Mouse (Mus musculus): ENCODE measurements around the gene Upk1a. TPM values are rescaled to one million over a fixed set of nuclear protein-coding genes. Genes with fewer than 3 reads are reported as not detected.

The Upk1a gene
- polyA plus RNA-seq, 1 experiment from 2014 or later = 1.6 TPM

GRCm38 (mm10) chr7:30559443-30559954 is 53.1 kb downstream of the Upk1a start, which contains the start of gene Lin37:
TSS of gene Lin37 (minus strand) at chr7:30559838.
- no peaks in the 10 kb centered on the region for H3K9me3 ChIP-seq (ENCODE audit: control insufficient read depth)
- WGBS = under 1% methylated on average over 20 of the region's 20 CpGs
- ATAC-seq = peak; percentile 86
- H3K4me3 ChIP-seq (ENCODE audit: low read depth, low read length) = peak within 1 kb of the TSS; percentile 57
- TF ChIP-seq CTCF (IDR thresholded peaks at IDR 0.05; ENCODE audit: low read depth) = no peak
- H3K36me3 ChIP-seq (ENCODE audit: control insufficient read depth, insufficient read depth) = peaks cover 27% of the 10 kb centered on the region
- peak within 1 kb of the TSS; percentile 65 for H3K27ac ChIP-seq (ENCODE audit: low read depth, low read length)
- peak within 1 kb of the TSS; percentile 78 for H3K4me2 ChIP-seq (replicated peaks; ENCODE audit: low read depth)
- no peaks in the 10 kb centered on the region for H3K27me3 ChIP-seq (replicated peaks; ENCODE audit: control insufficient read depth, insufficient read depth, low read length)
- H3K9ac ChIP-seq (ENCODE audit: low read depth, low read length) = peak within 1 kb of the TSS; percentile 48
- 0 out of 2 replicates have a peak, but pooled peaks cover 4% of the 10 kb centered on the region for H3K4me1 ChIP-seq (replicated peaks; ENCODE audit: control insufficient read depth, insufficient read depth, low read length)

GRCm38 (mm10) chr7:30558656-30559442 is 53.8 kb downstream of the Upk1a start:
- Histone ChIP-seq H3K9ac (ENCODE audit: low read depth, low read length) (peak overlapping the region; percentile 48), H3K4me3 (ENCODE audit: low read depth, low read length) (peak overlapping the region; percentile 57), H3K9me3 (ENCODE audit: control insufficient read depth) (no peaks in the 10 kb centered on the region), H3K4me2 (replicated peaks; ENCODE audit: low read depth) (peak overlapping the region; percentile 78), H3K27me3 (replicated peaks; ENCODE audit: control insufficient read depth, insufficient read depth, low read length) (no peaks in the 10 kb centered on the region), H3K36me3 (ENCODE audit: control insufficient read depth, insufficient read depth) (peaks cover 31% of the 10 kb centered on the region), H3K27ac (ENCODE audit: low read depth, low read length) (peak overlapping the region; percentile 65), H3K4me1 (replicated peaks; ENCODE audit: control insufficient read depth, insufficient read depth, low read length) (peaks cover 4% of the 10 kb centered on the region; the same call in 1 of the 2 replicates)
- no peak for TF ChIP-seq CTCF (IDR thresholded peaks at IDR 0.05; ENCODE audit: low read depth)
- WGBS = 13% methylated on average over 12 of the region's 12 CpGs
- ATAC-seq = peak; percentile 17

GRCm38 (mm10) chr7:30557901-30558514 is 54.6 kb downstream of the Upk1a start:
- Histone ChIP-seq H3K27ac (ENCODE audit: low read depth, low read length) (no peak overlapping the region), H3K4me1 (replicated peaks; ENCODE audit: control insufficient read depth, insufficient read depth, low read length) (peaks cover 7% of the 10 kb centered on the region; the same call in 1 of the 2 replicates), H3K4me2 (replicated peaks; ENCODE audit: low read depth) (peak overlapping the region; percentile 78), H3K9ac (ENCODE audit: low read depth, low read length) (peak overlapping the region; percentile 48; the same call in 1 of the 2 replicates), H3K9me3 (ENCODE audit: control insufficient read depth) (no peaks in the 10 kb centered on the region), H3K27me3 (replicated peaks; ENCODE audit: control insufficient read depth, insufficient read depth, low read length) (no peaks in the 10 kb centered on the region), H3K36me3 (ENCODE audit: control insufficient read depth, insufficient read depth) (peaks cover 31% of the 10 kb centered on the region), H3K4me3 (ENCODE audit: low read depth, low read length) (no peak overlapping the region)
- 83% methylated on average over 13 of the region's 13 CpGs for WGBS
- no peak for ATAC-seq
- no peak for TF ChIP-seq CTCF (IDR thresholded peaks at IDR 0.05; ENCODE audit: low read depth)

- WGBS = 93% methylated on average over 18 of the region's 18 CpGs
- no peak overlapping the region for H3K4me2 ChIP-seq (replicated peaks; ENCODE audit: low read depth)
- peaks cover 31% of the 10 kb centered on the region for H3K36me3 ChIP-seq (ENCODE audit: control insufficient read depth, insufficient read depth)
These were observed 55.6 kb downstream of the Upk1a start for GRCm38 (mm10) chr7:30556894-30557536.

GRCm38 (mm10) chr7:30553810-30554584 is 58.6 kb downstream of the Upk1a start:
- no peak for ATAC-seq
- WGBS = 83% methylated on average over 22 of the region's 22 CpGs
- H3K4me2 ChIP-seq (replicated peaks; ENCODE audit: low read depth) = peak overlapping the region; percentile 86
- H3K4me1 ChIP-seq (replicated peaks; ENCODE audit: control insufficient read depth, insufficient read depth, low read length) = peaks cover 7% of the 10 kb centered on the region; the same call in 1 of the 2 replicates
- H3K9ac ChIP-seq (ENCODE audit: low read depth, low read length) = peak overlapping the region; percentile 47; the same call in 1 of the 2 replicates
- TF ChIP-seq CTCF (IDR thresholded peaks at IDR 0.05; ENCODE audit: low read depth) = no peak
- H3K27ac ChIP-seq (ENCODE audit: low read depth, low read length) = 0 out of 2 replicates have a peak overlapping the region, but pooled peaks have one; percentile 51
- peaks cover 31% of the 10 kb centered on the region for H3K36me3 ChIP-seq (ENCODE audit: control insufficient read depth, insufficient read depth)
- H3K9me3 ChIP-seq (ENCODE audit: control insufficient read depth) = no peaks in the 10 kb centered on the region
- H3K27me3 ChIP-seq (replicated peaks; ENCODE audit: control insufficient read depth, insufficient read depth, low read length) = no peaks in the 10 kb centered on the region
- peak overlapping the region; percentile 70 for H3K4me3 ChIP-seq (ENCODE audit: low read depth, low read length)

More at GRCm38 (mm10) chr7:30556894-30557536, 55.6 kb downstream of the Upk1a start:
- no peak overlapping the region for H3K27ac ChIP-seq (ENCODE audit: low read depth, low read length)
- ATAC-seq = no peak
- peaks cover 7% of the 10 kb centered on the region; the same call in 1 of the 2 replicates for H3K4me1 ChIP-seq (replicated peaks; ENCODE audit: control insufficient read depth, insufficient read depth, low read length)
- H3K9ac ChIP-seq (ENCODE audit: low read depth, low read length) = no peak overlapping the region
- H3K27me3 ChIP-seq (replicated peaks; ENCODE audit: control insufficient read depth, insufficient read depth, low read length) = no peaks in the 10 kb centered on the region
- peak; percentile 49 for TF ChIP-seq CTCF (IDR thresholded peaks at IDR 0.05; ENCODE audit: low read depth)
- H3K9me3 ChIP-seq (ENCODE audit: control insufficient read depth) = no peaks in the 10 kb centered on the region
- no peak overlapping the region for H3K4me3 ChIP-seq (ENCODE audit: low read depth, low read length)

Small RNA genes lying within 50 kb of the gene (microRNA-seq; reads per million reads assigned to microRNA genes)
- not detected for gene Mir3569

Other genes with a start within 250 kb of the Upk1a start
- gene Tyrobp, start 199.1 kb downstream of the Upk1a start, polyA plus RNA-seq (2015; fragmentation: Nextera tagmentation; extraction: Ambion mirVana) = 60.0 and 63.6 TPM in 2 replicates
- gene Hcst, start 193.0 kb downstream of the Upk1a start, polyA plus RNA-seq (2015; fragmentation: Nextera tagmentation; extraction: Ambion mirVana) = 4.0 and 5.9 TPM in 2 replicates
- 1.2 and 1.3 TPM in 2 replicates for gene Nfkbid, start 191.1 kb downstream of the Upk1a start, polyA plus RNA-seq (2015; fragmentation: Nextera tagmentation; extraction: Ambion mirVana)
- 28.2 and 30.1 TPM in 2 replicates for gene Aplp1, start 167.3 kb downstream of the Upk1a start, polyA plus RNA-seq (2015; fragmentation: Nextera tagmentation; extraction: Ambion mirVana)
- 0.08 and 0.09 TPM in 2 replicates for gene Kirrel2, start 155.2 kb downstream of the Upk1a start, polyA plus RNA-seq (2015; fragmentation: Nextera tagmentation; extraction: Ambion mirVana)
- 0.10 TPM in 1 of 2 replicates, not detected in the other for gene Nphs1, start 154.5 kb downstream of the Upk1a start, polyA plus RNA-seq (2015; fragmentation: Nextera tagmentation; extraction: Ambion mirVana)
- 3.9 and 5.4 TPM in 2 replicates for gene Prodh2, start 119.2 kb downstream of the Upk1a start, polyA plus RNA-seq (2015; fragmentation: Nextera tagmentation; extraction: Ambion mirVana)
- gene Arhgap33, start 77.8 kb downstream of the Upk1a start, polyA plus RNA-seq (2015; fragmentation: Nextera tagmentation; extraction: Ambion mirVana) = 2.6 and 2.8 TPM in 2 replicates
- 50.6 and 55.7 TPM in 2 replicates for gene Hspb6, start 60.7 kb downstream of the Upk1a start, polyA plus RNA-seq (2015; fragmentation: Nextera tagmentation; extraction: Ambion mirVana)
- gene Proser3, start 60.5 kb downstream of the Upk1a start, polyA plus RNA-seq (2015; fragmentation: Nextera tagmentation; extraction: Ambion mirVana) = 1.9 and 2.0 TPM in 2 replicates
- gene Lin37, start 53.0 kb downstream of the Upk1a start, polyA plus RNA-seq (2015; fragmentation: Nextera tagmentation; extraction: Ambion mirVana) = 31.4 and 33.9 TPM in 2 replicates
- 65.9 and 68.6 TPM in 2 replicates for gene U2af1l4, start 49.5 kb downstream of the Upk1a start, polyA plus RNA-seq (2015; fragmentation: Nextera tagmentation; extraction: Ambion mirVana)
- gene Gm49396, start 49.5 kb downstream of the Upk1a start, polyA plus RNA-seq (2015; fragmentation: Nextera tagmentation; extraction: Ambion mirVana) = 0.83 and 1.2 TPM in 2 replicates
- gene Psenen, start 49.2 kb downstream of the Upk1a start, polyA plus RNA-seq (2015; fragmentation: Nextera tagmentation; extraction: Ambion mirVana) = 247 and 259 TPM in 2 replicates
- gene Igflr1, start 47.4 kb downstream of the Upk1a start, polyA plus RNA-seq (2015; fragmentation: Nextera tagmentation; extraction: Ambion mirVana) = 0.73 and 1.2 TPM in 2 replicates
- gene Kmt2b, start 24.1 kb downstream of the Upk1a start, polyA plus RNA-seq (2015; fragmentation: Nextera tagmentation; extraction: Ambion mirVana) = 5.6 and 5.8 TPM in 2 replicates
- gene Zbtb32, start 13.9 kb downstream of the Upk1a start, polyA plus RNA-seq (2015; fragmentation: Nextera tagmentation; extraction: Ambion mirVana) = 1.2 TPM in 2 replicates
- 1,664 and 1,738 TPM in 2 replicates for gene Cox6b1, start 13.3 kb upstream of the Upk1a start, polyA plus RNA-seq (2015; fragmentation: Nextera tagmentation; extraction: Ambion mirVana)
- not detected in 2 replicates for gene Etv2, start 23.0 kb upstream of the Upk1a start, polyA plus RNA-seq (2015; fragmentation: Nextera tagmentation; extraction: Ambion mirVana)
- 87.8 and 88.9 TPM in 2 replicates for gene Rbm42, start 37.5 kb upstream of the Upk1a start, polyA plus RNA-seq (2015; fragmentation: Nextera tagmentation; extraction: Ambion mirVana)
- 38.3 and 38.7 TPM in 2 replicates for gene Haus5, start 52.1 kb upstream of the Upk1a start, polyA plus RNA-seq (2015; fragmentation: Nextera tagmentation; extraction: Ambion mirVana)
- gene Pmis2, start 58.8 kb upstream of the Upk1a start, polyA plus RNA-seq (2015; fragmentation: Nextera tagmentation; extraction: Ambion mirVana) = not detected in 2 replicates
- 4.6 and 6.0 TPM in 2 replicates for gene 2200002J24Rik, start 86.1 kb upstream of the Upk1a start, polyA plus RNA-seq (2015; fragmentation: Nextera tagmentation; extraction: Ambion mirVana)
- gene Atp4a, start 99.4 kb upstream of the Upk1a start, polyA plus RNA-seq (2015; fragmentation: Nextera tagmentation; extraction: Ambion mirVana) = 0.35 and 0.80 TPM in 2 replicates
- 158 and 161 TPM in 2 replicates for gene Tmem147, start 116.7 kb upstream of the Upk1a start, polyA plus RNA-seq (2015; fragmentation: Nextera tagmentation; extraction: Ambion mirVana)
- gene Gapdhs, start 130.8 kb upstream of the Upk1a start, polyA plus RNA-seq (2015; fragmentation: Nextera tagmentation; extraction: Ambion mirVana) = not detected in 2 replicates
- 2.7 and 2.9 TPM in 2 replicates for gene Sbsn, start 138.6 kb upstream of the Upk1a start, polyA plus RNA-seq (2015; fragmentation: Nextera tagmentation; extraction: Ambion mirVana)
- 27.8 and 28.2 TPM in 2 replicates for gene Dmkn, start 150.9 kb upstream of the Upk1a start, polyA plus RNA-seq (2015; fragmentation: Nextera tagmentation; extraction: Ambion mirVana)
- 4.1 and 4.8 TPM in 2 replicates for gene Krtdap, start 175.0 kb upstream of the Upk1a start, polyA plus RNA-seq (2015; fragmentation: Nextera tagmentation; extraction: Ambion mirVana)
- gene Ffar2, start 210.9 kb upstream of the Upk1a start, polyA plus RNA-seq (2015; fragmentation: Nextera tagmentation; extraction: Ambion mirVana) = 12.5 and 12.6 TPM in 2 replicates
- gene Ffar3, start 243.3 kb upstream of the Upk1a start, polyA plus RNA-seq (2015; fragmentation: Nextera tagmentation; extraction: Ambion mirVana) = 0.21 and 0.47 TPM in 2 replicates
- gene Ffar1, start 248.7 kb upstream of the Upk1a start, polyA plus RNA-seq (2015; fragmentation: Nextera tagmentation; extraction: Ambion mirVana) = 0.13 and 0.21 TPM in 2 replicates

Measured in intestine, postnatal 0 days (tissue).